Mouse (Mus musculus) hindbrain, embryonic 13.5 days (tissue): ENCODE results near the gene Nfix. TPM values are rescaled to one million over a fixed set of nuclear protein-coding genes. Genes with fewer than 3 reads are reported as not detected.

Source experiments
- ATAC-seq: fragments of 200-750 bp; cut with Nextera tagmentation; 2 replicates; pipeline ENCODE4 v1.8.0; 2017; ENCODE audit warnings: moderate TSS enrichment; ENCODE audit not compliant: low FRiP score
- H3K27ac ChIP-seq: fragments of 300-500 bp; sonication (generic); 2 replicates; pipeline ENCODE4 v1.5.1; 2015; ENCODE audit warnings: inconsistent platforms, mild to moderate bottlenecking, moderate library complexity
- H3K27me3 ChIP-seq: fragments of 300-500 bp; sonication (generic); 2 replicates; pipeline ENCODE4 v1.6.1; 2015; ENCODE audit warnings: mild to moderate bottlenecking, inconsistent platforms
- H3K36me3 ChIP-seq: fragments of 300-500 bp; sonication (generic); 2 replicates; pipeline ENCODE4 v1.6.1; 2015; ENCODE audit warnings: mild to moderate bottlenecking, inconsistent platforms
- H3K4me1 ChIP-seq: fragments of 300-500 bp; sonication (generic); replicated peaks from 2 replicates; pipeline ENCODE4 v1.6.1; 2015; ENCODE audit warnings: inconsistent platforms
- H3K4me2 ChIP-seq: fragments of 300-500 bp; sonication (generic); 2 replicates; pipeline ENCODE4 v1.6.1; 2015; ENCODE audit warnings: inconsistent platforms, mild to moderate bottlenecking, moderate library complexity
- H3K4me3 ChIP-seq: fragments of 300-500 bp; sonication (generic); 2 replicates; pipeline ENCODE4 v1.5.1; 2015; ENCODE audit warnings: mild to moderate bottlenecking, inconsistent platforms
- H3K9ac ChIP-seq: fragments of 300-500 bp; sonication (generic); 2 replicates; pipeline ENCODE4 v1.6.1; 2015; ENCODE audit warnings: mild to moderate bottlenecking, inconsistent platforms
- H3K9me3 ChIP-seq: fragments of 300-500 bp; sonication (generic); 2 replicates; pipeline ENCODE4 v1.6.1; 2016; ENCODE audit warnings: inconsistent platforms
- WGBS: fragments of 180-500 bp; shearing (Covaris S2); methylation state at CpG from one replicate; pipeline ENCODE4 v1.1.7; 2015; 5-methylcytosine and 5-hydroxymethylcytosine counted together
- polyA plus RNA-seq: library from polyadenylated mRNA; unstranded; fragments of >200 nt; fragmentation: Nextera tagmentation; extraction: Ambion mirVana; gene quantifications from 2 replicates; pipeline ENCODE4 v1.2.1, GENCODE M21; 2015

Nfix gene
- polyA plus RNA-seq, 1 experiment from 2014 or later = 44.1 TPM

GRCm38 (mm10) chr8:84764870-84765495, 35.2 kb downstream of the Nfix start:
- ATAC-seq = peak; percentile 18; the same call in 1 of the 2 replicates
- Histone ChIP-seq H3K4me3 (no peak overlapping the region), H3K36me3 (no peaks in the 10 kb centered on the region), H3K9me3 (no peaks in the 10 kb centered on the region), H3K9ac (peak overlapping the region; percentile 39; the same call in 1 of the 2 replicates), H3K4me2 (peak overlapping the region; percentile 14), H3K27me3 (peaks cover 98% of the 10 kb centered on the region), H3K4me1 (peaks cover 54% of the 10 kb centered on the region), H3K27ac (peak overlapping the region; percentile 58)
- WGBS = 61% methylated on average over 17 of the region's 17 CpGs

GRCm38 (mm10) chr8:84764100-84764499, 36.0 kb downstream of the Nfix start:
- Histone ChIP-seq H3K4me3 (no peak overlapping the region), H3K9me3 (no peaks in the 10 kb centered on the region), H3K27me3 (peaks cover 97% of the 10 kb centered on the region), H3K9ac (0 out of 2 replicates have a peak overlapping the region, but pooled peaks have one; percentile 39), H3K36me3 (no peaks in the 10 kb centered on the region), H3K27ac (no peak overlapping the region), H3K4me1 (peaks cover 55% of the 10 kb centered on the region), H3K4me2 (no peak overlapping the region)
- no peak for ATAC-seq
- WGBS = 71% methylated on average over 4 of the region's 4 CpGs

GRCm38 (mm10) chr8:84760901-84761300, 39.2 kb downstream of the Nfix start:
- no peak overlapping the region for H3K4me2 ChIP-seq
- no peak overlapping the region for H3K27ac ChIP-seq
- no peaks in the 10 kb centered on the region for H3K36me3 ChIP-seq
- no peaks in the 10 kb centered on the region for H3K9me3 ChIP-seq
- no peak for ATAC-seq
- H3K27me3 ChIP-seq = peaks cover 93% of the 10 kb centered on the region
- no peak overlapping the region for H3K4me3 ChIP-seq
- WGBS = 49% methylated on average over 2 of the region's 2 CpGs
- peaks cover 46% of the 10 kb centered on the region for H3K4me1 ChIP-seq
- H3K9ac ChIP-seq = no peak overlapping the region

GRCm38 (mm10) chr8:84760405-84760805, 39.7 kb downstream of the Nfix start:
- 48% methylated on average over 7 of the region's 7 CpGs for WGBS
- Histone ChIP-seq H3K9ac (no peak overlapping the region; the same call in 1 of the 2 replicates), H3K27me3 (peaks cover 93% of the 10 kb centered on the region), H3K36me3 (no peaks in the 10 kb centered on the region), H3K4me2 (no peak overlapping the region), H3K4me1 (peaks cover 41% of the 10 kb centered on the region), H3K27ac (0 out of 2 replicates have a peak overlapping the region, but pooled peaks have one; percentile 20), H3K4me3 (no peak overlapping the region), H3K9me3 (no peaks in the 10 kb centered on the region)
- 0 out of 2 replicates have a peak, but pooled peaks have one; percentile 31 for ATAC-seq

GRCm38 (mm10) chr8:84759718-84760117, 40.4 kb downstream of the Nfix start:
- H3K36me3 ChIP-seq = no peaks in the 10 kb centered on the region
- H3K4me1 ChIP-seq = peaks cover 34% of the 10 kb centered on the region
- WGBS = 90% methylated on average over 10 of the region's 10 CpGs
- peaks cover 93% of the 10 kb centered on the region for H3K27me3 ChIP-seq
- no peak overlapping the region for H3K27ac ChIP-seq
- H3K9ac ChIP-seq = no peak overlapping the region
- no peak for ATAC-seq
- no peak overlapping the region for H3K4me2 ChIP-seq
- H3K4me3 ChIP-seq = no peak overlapping the region
- H3K9me3 ChIP-seq = no peaks in the 10 kb centered on the region

GRCm38 (mm10) chr8:84759126-84759525, 41.0 kb downstream of the Nfix start:
- no peaks in the 10 kb centered on the region for H3K9me3 ChIP-seq
- H3K4me2 ChIP-seq = no peak overlapping the region
- WGBS = 71% methylated on average over 7 of the region's 7 CpGs
- H3K9ac ChIP-seq = no peak overlapping the region
- H3K27me3 ChIP-seq = peaks cover 93% of the 10 kb centered on the region
- no peak overlapping the region for H3K27ac ChIP-seq
- no peaks in the 10 kb centered on the region for H3K36me3 ChIP-seq
- H3K4me1 ChIP-seq = peaks cover 29% of the 10 kb centered on the region
- H3K4me3 ChIP-seq = no peak overlapping the region
- ATAC-seq = no peak

GRCm38 (mm10) chr8:84758308-84758707, 41.8 kb downstream of the Nfix start:
- no peak overlapping the region for H3K4me2 ChIP-seq
- no peak overlapping the region for H3K4me3 ChIP-seq
- H3K9me3 ChIP-seq = no peaks in the 10 kb centered on the region
- peaks cover 26% of the 10 kb centered on the region for H3K4me1 ChIP-seq
- no peak for ATAC-seq
- no peak overlapping the region for H3K27ac ChIP-seq
- whole genome bisulfite sequencing = 95% methylated on average over 3 of the region's 3 CpGs
- H3K9ac ChIP-seq = no peak overlapping the region
- H3K27me3 ChIP-seq = peaks cover 93% of the 10 kb centered on the region
- H3K36me3 ChIP-seq = no peaks in the 10 kb centered on the region

- H3K4me3 ChIP-seq = no peak overlapping the region
- no peak overlapping the region for H3K9ac ChIP-seq
- H3K36me3 ChIP-seq = no peaks in the 10 kb centered on the region
- WGBS = 38% methylated on average over 5 of the region's 5 CpGs
- peaks cover 34% of the 10 kb centered on the region for H3K4me1 ChIP-seq
- no peak for ATAC-seq
- H3K27ac ChIP-seq = no peak overlapping the region
- H3K27me3 ChIP-seq = peaks cover 93% of the 10 kb centered on the region
- H3K4me2 ChIP-seq = no peak overlapping the region
- H3K9me3 ChIP-seq = no peaks in the 10 kb centered on the region
Observed at GRCm38 (mm10) chr8:84757501-84757900, 42.6 kb downstream of the Nfix start.

GRCm38 (mm10) chr8:84752734-84753582, 47.2 kb downstream of the Nfix start:
- Histone ChIP-seq H3K27me3 (peaks cover 95% of the 10 kb centered on the region), H3K9me3 (no peaks in the 10 kb centered on the region), H3K4me1 (peaks cover 43% of the 10 kb centered on the region), H3K4me2 (no peak overlapping the region), H3K36me3 (no peaks in the 10 kb centered on the region), H3K4me3 (no peak overlapping the region), H3K9ac (peak overlapping the region; percentile 55; the same call in 1 of the 2 replicates), H3K27ac (no peak overlapping the region)
- 78% methylated on average over 6 of the region's 6 CpGs for WGBS
- no peak for ATAC-seq

- H3K9ac ChIP-seq = no peak overlapping the region; the same call in 1 of the 2 replicates
Observed at GRCm38 (mm10) chr8:84749519-84749918, 50.6 kb downstream of the Nfix start.

GRCm38 (mm10) chr8:84745032-84745925, 54.9 kb downstream of the Nfix start:
- 6% methylated on average over 17 of the region's 17 CpGs for WGBS
- Histone ChIP-seq H3K4me3 (no peak overlapping the region), H3K27me3 (peaks cover 99% of the 10 kb centered on the region), H3K4me1 (peaks cover 78% of the 10 kb centered on the region), H3K9ac (peak overlapping the region; percentile 56; the same call in 1 of the 2 replicates), H3K27ac (peak overlapping the region; percentile 75), H3K4me2 (no peak overlapping the region), H3K9me3 (no peaks in the 10 kb centered on the region), H3K36me3 (no peaks in the 10 kb centered on the region)
- ATAC-seq = no peak

More at GRCm38 (mm10) chr8:84749519-84749918, 50.6 kb downstream of the Nfix start:
- Histone ChIP-seq H3K27ac (peak overlapping the region; percentile 45), H3K9me3 (no peaks in the 10 kb centered on the region), H3K4me2 (no peak overlapping the region), H3K36me3 (no peaks in the 10 kb centered on the region), H3K4me3 (no peak overlapping the region), H3K27me3 (peaks cover 99% of the 10 kb centered on the region), H3K4me1 (peaks cover 66% of the 10 kb centered on the region)
- 69% methylated on average over 16 of the region's 16 CpGs for WGBS
- no peak for ATAC-seq
